Mouse (Mus musculus): ENCODE measurements around the gene Gramd1b.

Gene Gramd1b

GRCm38 (mm10) chr9:40311813-40312212, 219.4 kb downstream of the Gramd1b start:
- no peak for DNase-seq (ENCODE audit: low read depth, low spot score)

- no peak for DNase-seq (ENCODE audit: low read depth, low spot score)
Measured at GRCm38 (mm10) chr9:40309876-40310275, 221.3 kb downstream of the Gramd1b start.

GRCm38 (mm10) chr9:40307311-40307710, 223.9 kb downstream of the Gramd1b start:
- DNase-seq (ENCODE audit: low read depth, low spot score) = no peak

GRCm38 (mm10) chr9:40304243-40304642, 226.9 kb downstream of the Gramd1b start:
- DNase-seq (ENCODE audit: low read depth, low spot score) = no peak

GRCm38 (mm10) chr9:40302375-40302774, 228.8 kb downstream of the Gramd1b start:
- DNase-seq (ENCODE audit: low read depth, low spot score) = no peak

- no peak for DNase-seq (ENCODE audit: low read depth, low spot score)
Measured at GRCm38 (mm10) chr9:40301475-40301874, 229.7 kb downstream of the Gramd1b start.

- no peak for DNase-seq (ENCODE audit: low read depth, low spot score)
Measured at GRCm38 (mm10) chr9:40300018-40300989, 230.9 kb downstream of the Gramd1b start.

GRCm38 (mm10) chr9:40299323-40299722, 231.9 kb downstream of the Gramd1b start:
- DNase-seq (ENCODE audit: low read depth, low spot score) = no peak

- DNase-seq (ENCODE audit: low read depth, low spot score) = no peak
Measured at GRCm38 (mm10) chr9:40297969-40298368, 233.2 kb downstream of the Gramd1b start.

- DNase-seq (ENCODE audit: low read depth, low spot score) = no peak
Measured at GRCm38 (mm10) chr9:40296251-40296650, 234.9 kb downstream of the Gramd1b start.

- DNase-seq (ENCODE audit: low read depth, low spot score) = no peak
Measured at GRCm38 (mm10) chr9:40294866-40295265, 236.3 kb downstream of the Gramd1b start.

GRCm38 (mm10) chr9:40294210-40294609, 237.0 kb downstream of the Gramd1b start:
- DNase-seq (ENCODE audit: low read depth, low spot score) = no peak

GRCm38 (mm10) chr9:40293740-40294139, 237.4 kb downstream of the Gramd1b start:
- DNase-seq (ENCODE audit: low read depth, low spot score) = no peak

- no peak for DNase-seq (ENCODE audit: low read depth, low spot score)
Measured at GRCm38 (mm10) chr9:40293286-40293685, 237.9 kb downstream of the Gramd1b start.

- DNase-seq (ENCODE audit: low read depth, low spot score) = no peak
Measured at GRCm38 (mm10) chr9:40292475-40292874, 238.7 kb downstream of the Gramd1b start.

- DNase-seq (ENCODE audit: low read depth, low spot score) = no peak
Measured at GRCm38 (mm10) chr9:40282968-40283367, 248.2 kb downstream of the Gramd1b start.

- DNase-seq (ENCODE audit: low read depth, low spot score) = no peak
Measured at GRCm38 (mm10) chr9:40279438-40279837, 251.7 kb downstream of the Gramd1b start.

GRCm38 (mm10) chr9:40277671-40278070, 253.5 kb downstream of the Gramd1b start:
- DNase-seq (ENCODE audit: low read depth, low spot score) = no peak

GRCm38 (mm10) chr9:40275904-40276303, 255.3 kb downstream of the Gramd1b start:
- no peak for DNase-seq (ENCODE audit: low read depth, low spot score)

GRCm38 (mm10) chr9:40272822-40273221, 258.4 kb downstream of the Gramd1b start:
- no peak for DNase-seq (ENCODE audit: low read depth, low spot score)

GRCm38 (mm10) chr9:40271075-40271474, 260.1 kb downstream of the Gramd1b start:
- DNase-seq (ENCODE audit: low read depth, low spot score) = no peak

- DNase-seq (ENCODE audit: low read depth, low spot score) = no peak
Measured at GRCm38 (mm10) chr9:40269880-40270279, 261.3 kb downstream of the Gramd1b start.
